Mouse (Mus musculus) bone marrow macrophage, adult 2 months (primary cell): ENCODE data around the gene Alk.

Experiments used
- CTCF ChIP-seq: IDR thresholded peaks from 2 replicates; pipeline ENCODE4 v1.5.1; 2012; ENCODE audit warnings: low read depth, mild to moderate bottlenecking, low read length, moderate library complexity
- POLR2A ChIP-seq: IDR thresholded peaks from 2 replicates; pipeline ENCODE4 v1.6.1; 2012; ENCODE audit warnings: mild to moderate bottlenecking, low read depth, low read length, borderline replicate concordance

GRCm38 (mm10) chr17:72401349-72401748 is 203.1 kb downstream of the Alk start:
- TF ChIP-seq CTCF = no peak
- TF ChIP-seq POLR2A = no peak
